ENCODE assay signal across 16 mouse cellular contexts in genomic region chr10:45820986-45821655, GRCm38 (mm10).
A peak's percentile ranks its signal among the peaks of the same experiment; 100 is the strongest.
DNase-seq lines count a peak whose midpoint lies in the region; ATAC-seq and TF ChIP-seq lines count a peak whose summit lies in the region.
"Had no signal": no experiment of that assay in that cellular context is flagged by ENCODE, and none has a peak within 500 bp of the region (broad histone marks: within the 10 kb centered on the region; RNA-seq: fewer than 3 reads in every experiment).

No protein-coding gene starts in this region.

- no peaks in the 10 kb centered on the region for H3K36me3 ChIP-seq in hindbrain, postnatal 0 days (ENCODE audit: insufficient read depth, low read length)
- H3K36me3 ChIP-seq in hindbrain, embryonic 14.5 days (replicated peaks; ENCODE audit: control insufficient read depth, insufficient read depth), result no peaks in the 10 kb centered on the region
- no peaks in the 10 kb centered on the region for H3K36me3 ChIP-seq in limb, embryonic 10.5 days
- H3K36me3 ChIP-seq: embryonic facial prominence, embryonic 15.5 days; heart, embryonic 12.5 days; liver, embryonic 15.5 days; neural tube, embryonic 15.5 days had no signal

- H3K4me3 ChIP-seq in hindbrain, postnatal 0 days (ENCODE audit: low read length), result no peak overlapping the region
- H3K4me3 ChIP-seq in hindbrain, embryonic 14.5 days (replicated peaks; ENCODE audit: low read length), result no peak overlapping the region
- H3K4me3 ChIP-seq in limb, embryonic 10.5 days, result no peak overlapping the region
- H3K4me3 ChIP-seq: embryonic facial prominence, embryonic 15.5 days; heart, embryonic 12.5 days; liver, embryonic 15.5 days; neural tube, embryonic 15.5 days had no signal

- TF ChIP-seq CTCF in hindbrain, postnatal 0 days (IDR thresholded peaks at IDR 0.05; ENCODE audit: low read depth), result no peak

- H3K27ac ChIP-seq in hindbrain, postnatal 0 days, result no peak overlapping the region
- H3K27ac ChIP-seq in hindbrain, embryonic 14.5 days, result no peak overlapping the region
- peak overlapping the region; percentile 21; the same call in 1 of the 2 replicates for H3K27ac ChIP-seq in limb, embryonic 10.5 days
- H3K27ac ChIP-seq: embryonic facial prominence, embryonic 15.5 days; liver, embryonic 15.5 days; neural tube, embryonic 15.5 days had no signal

- DNase-seq in hindbrain, postnatal 0 days (ENCODE audit: low spot score), result peak; percentile 12
- no peak for DNase-seq in hindbrain, embryonic 14.5 days (ENCODE audit: low spot score)
- peak; percentile 29 to 36 for DNase-seq in B cell, adult 2 months
- no peak for DNase-seq in limb, embryonic 10.5 days (ENCODE audit: low spot score)
- DNase-seq in right cerebral cortex, postnatal 25 days, result no peak
- DNase-seq in frontal cortex, postnatal 25 days (ENCODE audit: low spot score in 2 of 2), result no peak
- DNase-seq in cerebellum, postnatal 25 days, result no peak
- DNase-seq: adrenal gland, postnatal 14 days; cerebellum, adult 9-11 months; midbrain, embryonic 14.5 days; right cerebral cortex, postnatal 4 days had no signal

- no peak overlapping the region for H3K9ac ChIP-seq in hindbrain, postnatal 0 days (replicated peaks; ENCODE audit: low read length)
- no peak overlapping the region for H3K9ac ChIP-seq in hindbrain, embryonic 14.5 days
- H3K9ac ChIP-seq: embryonic facial prominence, embryonic 15.5 days; heart, embryonic 12.5 days; liver, embryonic 15.5 days; neural tube, embryonic 15.5 days had no signal

- H3K27me3 ChIP-seq in hindbrain, postnatal 0 days (ENCODE audit: insufficient read depth, low read length), result no peaks in the 10 kb centered on the region
- H3K27me3 ChIP-seq in hindbrain, embryonic 14.5 days (ENCODE audit: control insufficient read depth, insufficient read depth, low read length), result no peaks in the 10 kb centered on the region
- no peaks in the 10 kb centered on the region for H3K27me3 ChIP-seq in limb, embryonic 10.5 days (ENCODE audit: low read depth, poor library complexity, severe bottlenecking)
- H3K27me3 ChIP-seq: embryonic facial prominence, embryonic 15.5 days; heart, embryonic 12.5 days; liver, embryonic 15.5 days; neural tube, embryonic 15.5 days had no signal

- no peak for ATAC-seq in hindbrain, postnatal 0 days
- no peak for ATAC-seq in hindbrain, embryonic 14.5 days (ENCODE audit: low FRiP score)
- peak; percentile 87 for ATAC-seq in granulocyte monocyte progenitor cell, adult 5-6 weeks (replicated peaks; ENCODE audit: poor library complexity, severe bottlenecking)

- H3K4me2 ChIP-seq in hindbrain, postnatal 0 days (ENCODE audit: low read depth, low read length), result no peak overlapping the region
- no peak overlapping the region for H3K4me2 ChIP-seq in hindbrain, embryonic 14.5 days (replicated peaks)
- H3K4me2 ChIP-seq: embryonic facial prominence, embryonic 15.5 days; heart, embryonic 12.5 days; liver, embryonic 15.5 days; neural tube, embryonic 15.5 days had no signal

- no peaks in the 10 kb centered on the region for H3K4me1 ChIP-seq in hindbrain, postnatal 0 days (ENCODE audit: insufficient read depth, low read length)
- H3K4me1 ChIP-seq in hindbrain, embryonic 14.5 days (replicated peaks; ENCODE audit: control insufficient read depth, insufficient read depth, low read length), result no peaks in the 10 kb centered on the region
- H3K4me1 ChIP-seq in limb, embryonic 10.5 days, result peaks cover 9% of the 10 kb centered on the region
- H3K4me1 ChIP-seq: embryonic facial prominence, embryonic 15.5 days; heart, embryonic 12.5 days; liver, embryonic 15.5 days had no signal

- H3K9me3 ChIP-seq in hindbrain, postnatal 0 days (ENCODE audit: low read length), result no peaks in the 10 kb centered on the region
- no peaks in the 10 kb centered on the region for H3K9me3 ChIP-seq in hindbrain, embryonic 14.5 days (ENCODE audit: control insufficient read depth, low read length)
- no peaks in the 10 kb centered on the region for H3K9me3 ChIP-seq in limb, embryonic 10.5 days (replicated peaks)
- H3K9me3 ChIP-seq: embryonic facial prominence, embryonic 15.5 days; heart, embryonic 12.5 days; liver, embryonic 15.5 days; neural tube, embryonic 15.5 days had no signal

- 69% methylated on average over 8 of the region's 8 CpGs for WGBS in hindbrain, postnatal 0 days
- WGBS in hindbrain, embryonic 14.5 days, result 61% methylated on average over 8 of the region's 8 CpGs
- 77% methylated on average over 8 of the region's 8 CpGs for WGBS in limb, embryonic 10.5 days

Comparison
In these comparisons a context has a peak if more than half of its experiments do, and no peak if none do; other contexts are left out.
1. DNase-seq: peak in hindbrain, postnatal 0 days (single experiment) and B cell, adult 2 months (2 of 2); none in hindbrain, embryonic 14.5 days (single experiment), limb, embryonic 10.5 days (single experiment), right cerebral cortex, postnatal 25 days (single experiment), frontal cortex, postnatal 25 days (0 of 2) and cerebellum, postnatal 25 days (0 of 2).